Mouse (Mus musculus): ENCODE results near the gene Tnrc6c. TPM values are rescaled to one million over a fixed set of nuclear protein-coding genes. Genes with fewer than 3 reads are reported as not detected.

The Tnrc6c gene
- polyA plus RNA-seq, 1 experiment from 2014 or later, result 16.1 TPM

DNA sequence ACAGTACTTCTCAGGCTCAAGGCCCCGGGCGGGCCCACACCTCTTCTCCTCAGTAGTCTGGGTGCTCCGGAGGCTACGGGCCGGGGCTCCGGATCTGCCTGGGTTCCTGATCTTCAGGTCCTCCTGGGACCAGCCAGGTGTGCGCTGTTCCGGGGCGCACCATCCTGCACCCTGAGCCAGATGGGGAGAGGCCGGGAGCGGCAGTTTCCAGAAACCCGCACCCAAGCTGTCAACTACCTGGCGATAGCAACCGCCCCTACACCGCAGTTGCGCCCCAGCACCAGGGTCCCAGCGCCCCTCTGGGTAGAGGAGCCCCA, 126.1 kb downstream of the Tnrc6c start:
- no peaks in the 10 kb centered on the region for H3K9me3 ChIP-seq (ENCODE audit: control insufficient read depth, low read length)
- H3K27me3 ChIP-seq (ENCODE audit: control insufficient read depth, insufficient read depth, low read length), result peaks cover 2% of the 10 kb centered on the region; the same call in 1 of the 2 replicates
- ATAC-seq (ENCODE audit: insufficient number of reproducible peaks, low FRiP score, low TSS enrichment, low read depth), result peak; percentile 46
- peak overlapping the region; percentile 63 for H3K27ac ChIP-seq (replicated peaks; ENCODE audit: low read depth, low read length)
- H3K4me3 ChIP-seq (ENCODE audit: low read depth, low read length), result peak overlapping the region; percentile 43
- WGBS, result 3% methylated on average over 16 of the region's 17 CpGs
- peaks cover 27% of the 10 kb centered on the region for H3K4me1 ChIP-seq (ENCODE audit: control insufficient read depth, insufficient read depth, low read length)
- peak overlapping the region; percentile 63 for H3K9ac ChIP-seq (ENCODE audit: low read length)
- no peak for DNase-seq (ENCODE audit: low spot score)
- H3K36me3 ChIP-seq (ENCODE audit: control insufficient read depth, insufficient read depth, low read length), result peaks cover 3% of the 10 kb centered on the region; the same call in 1 of the 2 replicates
- H3K4me2 ChIP-seq (ENCODE audit: low read depth, severe bottlenecking), result peak overlapping the region; percentile 99

- Histone ChIP-seq H3K27me3 (ENCODE audit: control insufficient read depth, insufficient read depth, low read length) (peaks cover 2% of the 10 kb centered on the region; the same call in 1 of the 2 replicates), H3K9ac (ENCODE audit: low read length) (peak overlapping the region; percentile 63; the same call in 1 of the 2 replicates)
- DNase-seq (ENCODE audit: low spot score), result peak; percentile 88
These were observed 126.6 kb downstream of the Tnrc6c start for GRCm38 (mm10) chr11:117780582-117781111.

DNA sequence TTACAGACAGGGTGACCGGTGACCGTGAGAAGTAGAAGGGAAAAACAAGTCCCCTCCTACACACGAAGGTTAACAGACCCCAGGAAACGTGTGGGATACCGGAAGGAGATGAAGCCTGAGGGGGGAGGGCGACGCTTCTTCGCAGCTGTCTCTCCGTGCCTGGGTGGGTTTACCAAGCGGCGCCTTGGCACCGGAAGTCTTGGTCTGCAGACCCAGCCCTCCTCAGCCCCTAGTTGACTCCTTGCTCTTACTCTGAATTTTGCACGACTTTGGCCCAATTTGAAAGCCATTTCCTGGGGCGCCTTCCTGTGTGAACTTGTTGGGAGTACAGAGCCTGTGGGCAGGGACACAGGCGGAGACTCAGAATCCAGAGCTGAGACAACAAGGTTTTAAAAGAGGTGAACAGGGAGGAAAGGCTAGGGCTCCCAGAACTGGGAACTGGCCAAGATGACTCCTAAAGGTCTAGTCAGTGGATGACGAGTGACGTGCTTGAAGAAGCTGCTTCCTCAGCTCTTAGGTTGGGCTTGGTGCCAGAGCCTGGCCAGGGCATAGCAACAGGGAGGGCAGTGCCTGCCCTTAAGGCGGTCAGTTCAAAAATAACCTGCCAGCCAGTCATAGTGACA, 127.2 kb downstream of the Tnrc6c start:
- H3K9ac ChIP-seq (ENCODE audit: low read length), result no peak overlapping the region
- H3K27me3 ChIP-seq (ENCODE audit: control insufficient read depth, insufficient read depth, low read length), result peaks cover 2% of the 10 kb centered on the region; the same call in 1 of the 2 replicates
- H3K9me3 ChIP-seq (ENCODE audit: control insufficient read depth, low read length), result no peaks in the 10 kb centered on the region
- peak overlapping the region; percentile 2; the same call in 1 of the 2 replicates for H3K4me3 ChIP-seq (ENCODE audit: low read depth, low read length)
- H3K4me2 ChIP-seq (ENCODE audit: low read depth, severe bottlenecking), result peak overlapping the region; percentile 99
- peaks cover 27% of the 10 kb centered on the region for H3K4me1 ChIP-seq (ENCODE audit: control insufficient read depth, insufficient read depth, low read length)
- H3K27ac ChIP-seq (replicated peaks; ENCODE audit: low read depth, low read length), result peak overlapping the region; percentile 32
- peak; percentile 39 for DNase-seq (ENCODE audit: low spot score)
- ATAC-seq (ENCODE audit: insufficient number of reproducible peaks, low FRiP score, low TSS enrichment, low read depth), result no peak
- WGBS, result 20% methylated on average over 18 of the region's 18 CpGs
- H3K36me3 ChIP-seq (ENCODE audit: control insufficient read depth, insufficient read depth, low read length), result no peaks in the 10 kb centered on the region

More at GRCm38 (mm10) chr11:117780582-117781111, 126.6 kb downstream of the Tnrc6c start:
- peak overlapping the region; percentile 63; the same call in 1 of the 2 replicates for H3K27ac ChIP-seq (replicated peaks; ENCODE audit: low read depth, low read length)
- H3K36me3 ChIP-seq (ENCODE audit: control insufficient read depth, insufficient read depth, low read length), result 0 out of 2 replicates have a peak, but pooled peaks cover under 1% of the 10 kb centered on the region
- peak; percentile 80 for ATAC-seq (ENCODE audit: insufficient number of reproducible peaks, low FRiP score, low TSS enrichment, low read depth)
- H3K4me3 ChIP-seq (ENCODE audit: low read depth, low read length), result peak overlapping the region; percentile 43
- peak overlapping the region; percentile 99 for H3K4me2 ChIP-seq (ENCODE audit: low read depth, severe bottlenecking)
- WGBS, result under 1% methylated on average over 19 of the region's 19 CpGs
- peaks cover 27% of the 10 kb centered on the region for H3K4me1 ChIP-seq (ENCODE audit: control insufficient read depth, insufficient read depth, low read length)
- H3K9me3 ChIP-seq (ENCODE audit: control insufficient read depth, low read length), result no peaks in the 10 kb centered on the region

DNA sequence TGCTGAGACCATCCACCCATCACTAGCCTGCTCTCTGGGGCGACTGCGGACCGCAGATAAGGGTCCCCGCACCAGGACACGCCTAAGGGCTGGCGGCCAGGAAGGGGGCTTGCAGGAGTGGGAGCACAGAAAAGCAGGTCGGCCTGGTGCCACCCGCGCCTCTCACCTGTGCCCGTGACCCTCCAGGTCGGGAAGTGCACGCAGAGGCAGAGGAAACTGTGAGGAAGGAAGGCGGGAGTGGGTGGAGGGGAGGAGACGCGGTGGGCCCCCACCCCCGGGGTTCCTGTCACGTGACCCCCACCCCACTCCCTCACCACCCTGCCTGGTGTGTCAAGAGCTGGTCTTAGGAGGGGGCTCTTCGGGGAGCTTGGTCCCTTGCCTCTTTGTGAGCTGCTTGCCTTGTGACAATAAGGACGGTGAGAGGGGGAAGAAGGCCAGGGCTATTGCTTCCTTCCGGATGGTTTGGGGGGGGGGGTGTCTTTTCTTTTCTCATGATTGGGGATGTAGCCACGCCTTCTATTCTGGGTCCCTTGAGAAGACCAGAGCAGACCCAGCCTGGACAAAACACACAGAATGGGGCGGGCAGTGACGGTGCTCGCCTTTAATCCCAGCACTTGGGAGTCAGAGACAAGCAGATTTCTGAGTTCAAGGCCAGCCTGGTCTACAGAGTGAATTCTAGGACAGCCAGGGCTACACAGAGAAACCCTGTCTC, 128.1 kb downstream of the Tnrc6c start, which contains the start of the genes Tmc8 and Tmc6:
Gene Tmc8, plus strand, starts transcription at position 84 of the 712 bp plus-strand sequence.
Gene Tmc6, minus strand, starts transcription at position 206 of the 712 bp plus-strand sequence.
- H3K9ac ChIP-seq (ENCODE audit: low read length), result peak within 1 kb of the TSS; percentile 28; the same call in 1 of the 2 replicates
- H3K9me3 ChIP-seq (ENCODE audit: control insufficient read depth, low read length), result no peaks in the 10 kb centered on the region
- 46% methylated on average over 24 of the region's 24 CpGs for WGBS
- DNase-seq (ENCODE audit: low spot score) (no peak), ATAC-seq (ENCODE audit: insufficient number of reproducible peaks, low FRiP score, low TSS enrichment, low read depth) (no peak)
- peak within 1 kb of the TSS; percentile 32 for H3K27ac ChIP-seq (replicated peaks; ENCODE audit: low read depth, low read length)
- H3K27me3 ChIP-seq (ENCODE audit: control insufficient read depth, insufficient read depth, low read length), result peaks cover 2% of the 10 kb centered on the region; the same call in 1 of the 2 replicates
- peaks cover 29% of the 10 kb centered on the region for H3K4me1 ChIP-seq (ENCODE audit: control insufficient read depth, insufficient read depth, low read length)
- peak within 1 kb of the TSS; percentile 43 for H3K4me3 ChIP-seq (ENCODE audit: low read depth, low read length)
- H3K4me2 ChIP-seq (ENCODE audit: low read depth, severe bottlenecking), result peak within 1 kb of the TSS; percentile 99
- H3K36me3 ChIP-seq (ENCODE audit: control insufficient read depth, insufficient read depth, low read length), result no peaks in the 10 kb centered on the region

- Histone ChIP-seq H3K4me1 (ENCODE audit: control insufficient read depth, insufficient read depth, low read length) (peaks cover 29% of the 10 kb centered on the region), H3K9me3 (ENCODE audit: control insufficient read depth, low read length) (no peaks in the 10 kb centered on the region), H3K4me2 (ENCODE audit: low read depth, severe bottlenecking) (peak overlapping the region; percentile 51), H3K27me3 (ENCODE audit: control insufficient read depth, insufficient read depth, low read length) (peaks cover 2% of the 10 kb centered on the region; the same call in 1 of the 2 replicates), H3K36me3 (ENCODE audit: control insufficient read depth, insufficient read depth, low read length) (no peaks in the 10 kb centered on the region), H3K27ac (replicated peaks; ENCODE audit: low read depth, low read length) (no peak overlapping the region), H3K9ac (ENCODE audit: low read length) (0 out of 2 replicates have a peak overlapping the region, but pooled peaks have one; percentile 28), H3K4me3 (ENCODE audit: low read depth, low read length) (peak overlapping the region; percentile 16)
- DNase-seq (ENCODE audit: low spot score) (no peak), ATAC-seq (ENCODE audit: insufficient number of reproducible peaks, low FRiP score, low TSS enrichment, low read depth) (no peak)
- WGBS, result 50% methylated on average over 9 of the region's 9 CpGs
These were observed 128.6 kb downstream of the Tnrc6c start for GRCm38 (mm10) chr11:117782705-117783034.

DNA sequence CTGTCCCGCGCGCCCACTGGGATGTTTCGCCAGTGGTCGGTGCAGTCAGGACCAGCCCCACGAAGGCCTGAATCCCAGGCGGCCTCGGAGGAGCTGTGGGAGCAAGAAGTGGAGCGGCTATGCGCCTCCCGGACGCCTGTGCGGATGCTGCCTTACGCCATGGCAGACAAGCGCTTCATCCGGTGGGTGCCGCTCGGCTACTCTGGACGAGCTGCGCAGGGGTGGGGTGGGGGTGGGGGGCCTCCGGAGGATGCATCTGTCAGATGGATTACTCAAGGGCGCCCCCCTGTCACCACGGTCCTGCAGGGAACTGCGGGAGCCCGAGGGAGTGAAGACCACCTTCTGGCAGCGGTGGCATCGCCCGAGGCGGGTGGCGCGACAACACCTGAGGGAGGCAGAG, 129.0 kb downstream of the Tnrc6c start:
- WGBS, result 5% methylated on average over 31 of the region's 31 CpGs
- H3K27ac ChIP-seq (replicated peaks; ENCODE audit: low read depth, low read length), result no peak overlapping the region

GRCm38 (mm10) chr11:117783683-117784309, 129.7 kb downstream of the Tnrc6c start:
- ATAC-seq (ENCODE audit: insufficient number of reproducible peaks, low FRiP score, low TSS enrichment, low read depth) (no peak), DNase-seq (ENCODE audit: low spot score) (peak; percentile 59)
- WGBS, result 33% methylated on average over 10 of the region's 10 CpGs
- H3K4me3 ChIP-seq (ENCODE audit: low read depth, low read length), result peak overlapping the region; percentile 16; the same call in 1 of the 2 replicates
- no peaks in the 10 kb centered on the region for H3K9me3 ChIP-seq (ENCODE audit: control insufficient read depth, low read length)
- peaks cover 2% of the 10 kb centered on the region; the same call in 1 of the 2 replicates for H3K27me3 ChIP-seq (ENCODE audit: control insufficient read depth, insufficient read depth, low read length)
- H3K4me1 ChIP-seq (ENCODE audit: control insufficient read depth, insufficient read depth, low read length), result peaks cover 24% of the 10 kb centered on the region
- H3K4me2 ChIP-seq (ENCODE audit: low read depth, severe bottlenecking), result peak overlapping the region; percentile 51
- H3K9ac ChIP-seq (ENCODE audit: low read length), result peak overlapping the region; percentile 28; the same call in 1 of the 2 replicates
- no peak overlapping the region for H3K27ac ChIP-seq (replicated peaks; ENCODE audit: low read depth, low read length)
- no peaks in the 10 kb centered on the region for H3K36me3 ChIP-seq (ENCODE audit: control insufficient read depth, insufficient read depth, low read length)

More for the DNA sequence above, 129.0 kb downstream of the Tnrc6c start:
- DNase-seq (ENCODE audit: low spot score) (peak; percentile 86), ATAC-seq (ENCODE audit: insufficient number of reproducible peaks, low FRiP score, low TSS enrichment, low read depth) (no peak)
- Histone ChIP-seq H3K9ac (ENCODE audit: low read length) (peak overlapping the region; percentile 28; the same call in 1 of the 2 replicates), H3K27me3 (ENCODE audit: control insufficient read depth, insufficient read depth, low read length) (peaks cover 2% of the 10 kb centered on the region; the same call in 1 of the 2 replicates), H3K9me3 (ENCODE audit: control insufficient read depth, low read length) (no peaks in the 10 kb centered on the region), H3K4me2 (ENCODE audit: low read depth, severe bottlenecking) (peak overlapping the region; percentile 51), H3K4me3 (ENCODE audit: low read depth, low read length) (peak overlapping the region; percentile 16), H3K4me1 (ENCODE audit: control insufficient read depth, insufficient read depth, low read length) (peaks cover 29% of the 10 kb centered on the region), H3K36me3 (ENCODE audit: control insufficient read depth, insufficient read depth, low read length) (no peaks in the 10 kb centered on the region)

DNA sequence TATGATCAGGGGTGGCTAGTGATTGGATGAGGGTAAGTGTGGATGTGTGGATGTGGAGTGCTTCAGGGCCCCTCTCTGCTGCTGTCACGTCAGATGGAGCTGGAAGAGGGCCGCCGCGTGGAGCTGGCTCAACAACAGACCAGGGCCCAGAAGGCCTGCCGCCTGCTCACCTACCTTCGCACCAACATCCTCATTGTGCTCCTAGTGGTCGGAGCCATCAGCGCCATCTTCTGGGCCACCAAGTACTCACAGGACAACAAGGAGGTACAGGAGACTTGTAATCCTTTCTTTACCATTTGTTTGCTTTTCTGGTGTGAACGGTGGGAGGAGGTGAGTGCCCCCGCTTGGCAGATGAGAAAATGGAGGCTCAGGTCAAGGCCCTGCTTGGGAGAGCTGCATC, 132.2 kb downstream of the Tnrc6c start:
- WGBS, result 9% methylated on average over 10 of the region's 10 CpGs
- Histone ChIP-seq H3K4me2 (ENCODE audit: low read depth, severe bottlenecking) (no peak overlapping the region), H3K36me3 (ENCODE audit: control insufficient read depth, insufficient read depth, low read length) (no peaks in the 10 kb centered on the region), H3K27ac (replicated peaks; ENCODE audit: low read depth, low read length) (no peak overlapping the region), H3K9ac (ENCODE audit: low read length) (peak overlapping the region; percentile 43; the same call in 1 of the 2 replicates), H3K4me1 (ENCODE audit: control insufficient read depth, insufficient read depth, low read length) (peaks cover 13% of the 10 kb centered on the region), H3K9me3 (ENCODE audit: control insufficient read depth, low read length) (no peaks in the 10 kb centered on the region), H3K4me3 (ENCODE audit: low read depth, low read length) (no peak overlapping the region), H3K27me3 (ENCODE audit: control insufficient read depth, insufficient read depth, low read length) (peaks cover 2% of the 10 kb centered on the region; the same call in 1 of the 2 replicates)
- ATAC-seq (ENCODE audit: insufficient number of reproducible peaks, low FRiP score, low TSS enrichment, low read depth) (no peak), DNase-seq (ENCODE audit: low spot score) (peak; percentile 75)
